Mouse (Mus musculus): Measurements from ENCODE around the gene Antxr2. TPM values are rescaled to one million over a fixed set of nuclear protein-coding genes. Genes with fewer than 3 reads are reported as not detected.

The Antxr2 gene
- polyA plus RNA-seq, 1 experiment from 2014 or later, result 18.3 TPM

DNA sequence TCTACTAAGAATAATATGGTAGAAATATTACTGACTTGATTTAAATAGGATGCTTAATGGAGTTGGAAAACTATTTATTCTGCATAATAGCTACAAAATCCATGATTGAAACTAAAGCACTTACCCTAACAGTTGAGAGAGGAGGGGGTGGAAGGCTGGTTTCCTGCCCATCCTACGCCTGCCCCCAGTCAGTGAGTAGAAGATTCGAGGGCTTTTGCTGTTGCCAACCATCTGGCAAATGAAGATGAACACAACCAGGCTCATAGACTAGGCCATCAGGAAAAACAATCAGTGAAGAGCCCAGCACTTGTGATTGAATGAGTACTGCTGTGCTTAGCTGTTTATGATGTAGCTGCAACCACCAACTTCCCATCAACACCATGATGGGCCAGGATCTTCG is 125.0 kb downstream of the Antxr2 start:
- Histone ChIP-seq H3K4me1 (no peaks in the 10 kb centered on the region), H3K36me3 (no peaks in the 10 kb centered on the region), H3K9ac (no peak overlapping the region), H3K4me3 (no peak overlapping the region), H3K4me2 (no peak overlapping the region), H3K27ac (no peak overlapping the region), H3K27me3 (no peaks in the 10 kb centered on the region), H3K9me3 (no peaks in the 10 kb centered on the region)
- 80% methylated on average over 3 of the region's 3 CpGs for WGBS
- ATAC-seq (ENCODE audit: insufficient number of reproducible peaks, insufficient read depth, low FRiP score, low TSS enrichment, low read depth), result no peak

DNA sequence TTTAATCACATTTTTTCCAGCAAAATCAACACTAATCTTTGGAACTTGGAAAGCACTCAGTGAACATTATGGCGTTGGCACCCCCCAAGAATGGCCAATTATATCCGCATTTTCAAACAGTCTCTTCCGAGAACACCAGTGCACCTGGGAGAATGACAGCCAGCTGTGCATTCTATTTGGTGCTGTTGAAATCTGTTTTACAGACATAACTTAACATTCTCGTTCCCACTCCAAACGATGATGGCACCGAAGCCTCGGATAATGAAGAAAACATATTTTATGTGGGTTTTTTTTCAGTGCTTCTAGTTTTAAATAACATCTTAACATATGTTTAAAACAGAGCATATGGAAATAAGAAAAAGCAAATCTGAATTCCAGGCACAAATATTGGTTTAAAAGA is 129.7 kb downstream of the Antxr2 start:
- no peak overlapping the region for H3K9ac ChIP-seq
- no peak overlapping the region for H3K27ac ChIP-seq
- no peak overlapping the region for H3K4me3 ChIP-seq
- no peaks in the 10 kb centered on the region for H3K4me1 ChIP-seq
- H3K36me3 ChIP-seq, result no peaks in the 10 kb centered on the region
- 86% methylated on average over 7 of the region's 7 CpGs for WGBS
- no peaks in the 10 kb centered on the region for H3K9me3 ChIP-seq
- H3K27me3 ChIP-seq, result no peaks in the 10 kb centered on the region
- ATAC-seq (ENCODE audit: insufficient number of reproducible peaks, insufficient read depth, low FRiP score, low TSS enrichment, low read depth), result no peak
- no peak overlapping the region for H3K4me2 ChIP-seq

DNA sequence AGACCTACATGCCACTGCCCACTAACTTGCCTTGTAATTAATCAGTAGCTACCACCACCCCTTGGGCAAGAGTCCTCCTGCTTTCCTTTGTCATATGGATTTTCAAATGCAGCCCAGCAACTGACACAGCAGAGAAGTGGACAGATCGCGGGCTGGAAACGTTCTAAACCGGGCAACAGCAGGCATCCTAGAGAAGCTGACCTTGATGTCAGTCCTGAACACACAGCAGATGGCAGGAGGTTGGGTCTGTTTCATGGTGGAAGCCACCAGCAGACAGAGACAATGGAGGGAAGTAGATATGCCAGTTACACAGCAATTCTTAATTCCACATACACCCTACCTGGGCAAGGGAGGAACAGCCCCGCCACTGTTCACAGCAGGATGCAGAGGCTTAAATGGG is 131.5 kb downstream of the Antxr2 start:
- Histone ChIP-seq H3K4me1 (no peaks in the 10 kb centered on the region), H3K9me3 (0 out of 2 replicates have a peak, but pooled peaks cover 2% of the 10 kb centered on the region), H3K36me3 (no peaks in the 10 kb centered on the region), H3K9ac (no peak overlapping the region), H3K4me2 (no peak overlapping the region), H3K4me3 (no peak overlapping the region), H3K27me3 (no peaks in the 10 kb centered on the region), H3K27ac (no peak overlapping the region)
- ATAC-seq (ENCODE audit: insufficient number of reproducible peaks, insufficient read depth, low FRiP score, low TSS enrichment, low read depth), result no peak
- 87% methylated on average over 5 of the region's 5 CpGs for WGBS

DNA sequence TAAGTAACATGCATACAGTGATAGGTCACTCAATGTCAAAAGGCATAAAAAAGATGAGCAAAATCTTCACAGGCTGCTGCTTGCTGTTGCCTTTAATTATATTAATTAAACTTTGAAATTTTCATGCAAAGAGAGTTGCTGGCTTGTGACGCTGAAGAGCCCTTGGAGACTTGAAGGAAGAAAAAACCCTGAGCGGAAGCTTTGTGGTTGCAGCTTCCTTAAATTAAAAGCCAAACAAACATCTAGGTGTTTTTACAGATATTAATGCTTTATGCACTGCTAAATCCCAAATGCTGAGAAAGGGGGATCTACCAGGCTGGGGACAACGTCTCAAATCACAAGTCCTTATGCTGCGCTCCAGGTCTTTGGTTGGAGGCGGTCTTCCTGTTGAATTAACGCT is 145.4 kb downstream of the Antxr2 start:
- Histone ChIP-seq H3K4me1 (no peaks in the 10 kb centered on the region), H3K9ac (no peak overlapping the region), H3K27ac (no peak overlapping the region), H3K36me3 (peaks cover 15% of the 10 kb centered on the region), H3K27me3 (no peaks in the 10 kb centered on the region), H3K9me3 (no peaks in the 10 kb centered on the region), H3K4me3 (no peak overlapping the region), H3K4me2 (no peak overlapping the region)
- WGBS, result 92% methylated on average over 6 of the region's 6 CpGs
- no peak for ATAC-seq (ENCODE audit: insufficient number of reproducible peaks, insufficient read depth, low FRiP score, low TSS enrichment, low read depth)

GRCm38 (mm10) chr5:97884110-97884509 is 146.7 kb downstream of the Antxr2 start:
- H3K4me1 ChIP-seq, result no peaks in the 10 kb centered on the region
- no peak for ATAC-seq (ENCODE audit: insufficient number of reproducible peaks, insufficient read depth, low FRiP score, low TSS enrichment, low read depth)
- H3K27me3 ChIP-seq, result no peaks in the 10 kb centered on the region
- H3K4me3 ChIP-seq, result no peak overlapping the region
- peaks cover 15% of the 10 kb centered on the region for H3K36me3 ChIP-seq
- no peaks in the 10 kb centered on the region for H3K9me3 ChIP-seq
- no peak overlapping the region for H3K4me2 ChIP-seq
- no peak overlapping the region for H3K9ac ChIP-seq
- H3K27ac ChIP-seq, result no peak overlapping the region
- 80% methylated on average over 3 of the region's 3 CpGs for WGBS

- Histone ChIP-seq H3K9me3 (no peaks in the 10 kb centered on the region), H3K9ac (no peak overlapping the region), H3K4me2 (no peak overlapping the region), H3K27ac (no peak overlapping the region), H3K27me3 (no peaks in the 10 kb centered on the region), H3K4me1 (no peaks in the 10 kb centered on the region), H3K4me3 (no peak overlapping the region), H3K36me3 (peaks cover 15% of the 10 kb centered on the region)
- WGBS, result 82% methylated on average over 2 of the region's 2 CpGs
- no peak for ATAC-seq (ENCODE audit: insufficient number of reproducible peaks, insufficient read depth, low FRiP score, low TSS enrichment, low read depth)
Measured at GRCm38 (mm10) chr5:97881421-97881820, 149.4 kb downstream of the Antxr2 start.

DNA sequence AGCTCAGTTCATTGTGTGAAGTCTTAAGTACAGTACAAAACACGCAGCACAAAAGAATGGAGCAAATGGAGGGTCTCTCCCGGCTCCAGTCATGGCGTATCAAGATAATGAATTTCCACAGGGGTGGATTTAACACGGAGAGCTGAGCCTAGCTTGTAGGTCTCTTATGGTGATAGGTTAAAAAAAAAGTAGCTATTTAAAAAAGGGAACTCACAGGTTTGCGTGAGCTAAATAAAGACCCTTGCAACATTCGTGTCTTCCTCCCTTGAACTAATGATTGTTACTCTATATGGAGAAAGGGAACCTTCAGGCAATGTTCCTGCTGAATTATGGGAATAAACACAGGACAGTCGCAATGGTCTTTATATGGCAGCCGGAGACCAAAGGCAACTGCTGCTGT is 150.7 kb downstream of the Antxr2 start:
- Histone ChIP-seq H3K9me3 (no peaks in the 10 kb centered on the region), H3K27ac (no peak overlapping the region), H3K9ac (no peak overlapping the region), H3K4me1 (no peaks in the 10 kb centered on the region), H3K27me3 (no peaks in the 10 kb centered on the region), H3K36me3 (peaks cover 5% of the 10 kb centered on the region), H3K4me3 (no peak overlapping the region), H3K4me2 (no peak overlapping the region)
- WGBS, result 75% methylated on average over 8 of the region's 8 CpGs
- no peak for ATAC-seq (ENCODE audit: insufficient number of reproducible peaks, insufficient read depth, low FRiP score, low TSS enrichment, low read depth)

- Histone ChIP-seq H3K9me3 (no peaks in the 10 kb centered on the region), H3K36me3 (no peaks in the 10 kb centered on the region), H3K4me2 (no peak overlapping the region), H3K4me3 (no peak overlapping the region), H3K4me1 (no peaks in the 10 kb centered on the region), H3K27me3 (no peaks in the 10 kb centered on the region), H3K27ac (no peak overlapping the region), H3K9ac (no peak overlapping the region)
- 51% methylated on average over 3 of the region's 3 CpGs for WGBS
- ATAC-seq (ENCODE audit: insufficient number of reproducible peaks, insufficient read depth, low FRiP score, low TSS enrichment, low read depth), result no peak
Measured at GRCm38 (mm10) chr5:97878871-97879270, 152.0 kb downstream of the Antxr2 start.

GRCm38 (mm10) chr5:97878215-97878794 is 152.5 kb downstream of the Antxr2 start:
- no peaks in the 10 kb centered on the region for H3K4me1 ChIP-seq
- H3K4me2 ChIP-seq, result no peak overlapping the region
- no peak overlapping the region for H3K27ac ChIP-seq
- ATAC-seq (ENCODE audit: insufficient number of reproducible peaks, insufficient read depth, low FRiP score, low TSS enrichment, low read depth), result no peak
- H3K9me3 ChIP-seq, result no peaks in the 10 kb centered on the region
- no peaks in the 10 kb centered on the region for H3K27me3 ChIP-seq
- H3K4me3 ChIP-seq, result no peak overlapping the region
- no peak overlapping the region for H3K9ac ChIP-seq
- H3K36me3 ChIP-seq, result no peaks in the 10 kb centered on the region
- 67% methylated on average over 1 of the region's 1 CpGs for WGBS

DNA sequence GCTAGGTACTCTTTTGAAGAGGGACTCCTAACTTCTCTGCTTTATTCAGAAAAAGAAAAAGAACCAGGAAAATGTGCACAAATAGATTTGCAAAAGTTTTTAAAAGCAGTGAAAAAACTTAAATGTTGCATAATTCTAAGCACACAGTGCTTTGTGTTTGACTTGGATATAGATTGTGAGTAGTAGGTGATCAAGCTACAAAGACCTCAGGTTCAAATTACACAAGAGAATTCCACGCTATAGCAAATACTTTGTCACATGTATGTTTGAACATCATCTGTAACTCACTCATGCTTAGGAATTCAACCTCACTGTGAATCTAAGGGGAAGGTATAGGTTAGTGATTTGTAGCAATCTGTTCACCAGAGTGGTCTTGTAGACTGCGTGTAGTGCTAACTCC is 153.9 kb downstream of the Antxr2 start:
- no peak overlapping the region for H3K4me2 ChIP-seq
- 83% methylated on average over 2 of the region's 2 CpGs for WGBS
- H3K36me3 ChIP-seq, result no peaks in the 10 kb centered on the region
- no peak for ATAC-seq (ENCODE audit: insufficient number of reproducible peaks, insufficient read depth, low FRiP score, low TSS enrichment, low read depth)
- H3K9ac ChIP-seq, result no peak overlapping the region
- no peaks in the 10 kb centered on the region for H3K9me3 ChIP-seq
- H3K4me3 ChIP-seq, result no peak overlapping the region
- no peak overlapping the region for H3K27ac ChIP-seq
- no peaks in the 10 kb centered on the region for H3K4me1 ChIP-seq
- H3K27me3 ChIP-seq, result no peaks in the 10 kb centered on the region

GRCm38 (mm10) chr5:97867921-97868320 is 162.9 kb downstream of the Antxr2 start:
- Histone ChIP-seq H3K4me1 (no peaks in the 10 kb centered on the region), H3K9me3 (no peaks in the 10 kb centered on the region), H3K4me3 (no peak overlapping the region), H3K4me2 (no peak overlapping the region), H3K27me3 (no peaks in the 10 kb centered on the region), H3K36me3 (no peaks in the 10 kb centered on the region), H3K27ac (no peak overlapping the region), H3K9ac (no peak overlapping the region)
- WGBS, result 71% methylated on average over 2 of the region's 2 CpGs
- ATAC-seq (ENCODE audit: insufficient number of reproducible peaks, insufficient read depth, low FRiP score, low TSS enrichment, low read depth), result no peak

DNA sequence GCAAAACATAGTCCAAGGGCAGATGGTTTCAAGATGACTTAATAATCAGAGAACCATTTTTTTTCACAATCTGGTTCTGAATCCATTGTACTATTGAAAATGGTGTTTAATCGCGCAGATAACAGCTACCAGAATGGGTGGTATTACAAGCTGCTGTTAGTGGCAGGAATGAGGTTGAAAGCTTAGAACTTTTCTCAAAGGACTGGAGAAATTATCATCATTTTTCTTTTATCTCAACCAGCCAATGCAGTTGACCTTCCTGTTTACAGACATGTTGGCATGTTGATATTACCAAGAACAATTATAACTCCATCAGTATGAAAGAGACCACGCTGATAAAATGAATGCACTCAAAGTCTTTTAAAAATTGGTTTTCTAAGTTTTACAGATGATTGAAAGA is 163.9 kb downstream of the Antxr2 start:
- no peak for ATAC-seq (ENCODE audit: insufficient number of reproducible peaks, insufficient read depth, low FRiP score, low TSS enrichment, low read depth)
- Histone ChIP-seq H3K27me3 (no peaks in the 10 kb centered on the region), H3K4me3 (no peak overlapping the region), H3K4me1 (no peaks in the 10 kb centered on the region), H3K27ac (no peak overlapping the region), H3K9ac (no peak overlapping the region), H3K4me2 (no peak overlapping the region), H3K36me3 (no peaks in the 10 kb centered on the region), H3K9me3 (no peaks in the 10 kb centered on the region)
- WGBS, result 85% methylated on average over 3 of the region's 3 CpGs

- no peak overlapping the region for H3K27ac ChIP-seq
- no peaks in the 10 kb centered on the region for H3K27me3 ChIP-seq
- no peaks in the 10 kb centered on the region for H3K4me1 ChIP-seq
- H3K36me3 ChIP-seq, result no peaks in the 10 kb centered on the region
- no peak overlapping the region for H3K4me3 ChIP-seq
- no peak for ATAC-seq (ENCODE audit: insufficient number of reproducible peaks, insufficient read depth, low FRiP score, low TSS enrichment, low read depth)
- H3K4me2 ChIP-seq, result no peak overlapping the region
- H3K9me3 ChIP-seq, result no peaks in the 10 kb centered on the region
- H3K9ac ChIP-seq, result no peak overlapping the region
Measured at GRCm38 (mm10) chr5:97857101-97857500, 173.7 kb downstream of the Antxr2 start.

Measured in embryonic facial prominence, embryonic 13.5 days (tissue).